Mouse (Mus musculus): ENCODE results near the gene Mcm8.

Gene Mcm8

DNA sequence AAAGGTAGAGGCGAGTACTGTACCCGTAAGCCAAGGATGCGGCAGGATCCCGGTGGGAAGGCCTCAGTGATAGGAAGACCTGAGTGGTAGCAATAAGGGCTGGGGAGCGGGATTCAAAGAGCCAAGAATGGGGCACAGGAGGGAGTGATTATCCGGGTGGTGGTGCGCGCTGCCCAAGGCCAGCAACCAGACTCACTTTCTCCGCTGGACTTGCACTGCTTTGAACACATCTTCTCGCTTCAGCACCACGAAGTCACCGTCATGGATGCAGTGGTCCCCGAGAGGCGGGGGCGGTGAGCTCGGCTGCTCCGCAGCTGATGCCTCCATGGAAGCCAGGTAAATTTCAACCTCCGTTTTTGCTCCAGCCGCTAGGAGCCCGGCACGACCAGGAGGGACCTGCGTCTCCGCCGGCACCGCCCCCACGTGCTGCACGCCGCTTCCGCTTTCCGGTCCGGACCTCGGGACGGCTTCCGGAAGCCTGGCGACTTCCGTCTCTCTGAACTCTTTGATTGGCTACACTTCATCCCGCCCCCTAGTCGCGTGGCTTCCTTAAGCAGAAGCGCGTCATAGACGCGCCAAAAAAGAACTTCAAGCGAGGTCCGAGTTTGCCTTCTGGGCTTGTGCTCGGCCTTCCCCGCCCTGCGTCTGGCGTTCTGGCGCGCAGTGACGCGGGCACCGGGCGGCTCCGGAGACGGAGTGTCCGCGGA lies at the start of gene Mcm8, which contains the start of gene Trmt6:
Mcm8 (plus strand) TSS at position 534 of the 707 bp plus-strand sequence.
Trmt6 (minus strand) TSS at position 448 of the 707 bp plus-strand sequence.
- DNase-seq (ENCODE audit: low spot score in 2 of 2) = peak; percentile 88 to 91

DNA sequence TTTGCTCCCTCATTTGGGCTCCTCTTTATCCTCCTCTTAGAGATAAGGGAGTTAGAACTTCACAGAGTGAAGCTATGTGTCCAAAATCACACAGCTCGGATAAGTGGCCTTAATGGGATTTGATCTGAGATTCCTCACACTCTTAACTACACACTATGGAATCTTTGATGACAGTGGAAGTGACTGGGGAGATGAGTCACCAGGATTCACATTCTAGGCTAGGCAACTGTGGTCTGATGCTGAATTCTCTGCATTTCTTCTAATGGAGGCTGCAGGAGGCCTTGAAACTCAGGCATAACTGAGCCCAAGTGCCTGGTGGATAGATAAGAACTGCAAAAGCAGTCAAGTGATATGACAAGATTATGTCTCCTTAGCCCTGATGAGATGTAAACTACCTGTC lies 45.1 kb upstream of the Mcm8 start:
- DNase-seq (ENCODE audit: low spot score in 2 of 2) = no peak

DNA sequence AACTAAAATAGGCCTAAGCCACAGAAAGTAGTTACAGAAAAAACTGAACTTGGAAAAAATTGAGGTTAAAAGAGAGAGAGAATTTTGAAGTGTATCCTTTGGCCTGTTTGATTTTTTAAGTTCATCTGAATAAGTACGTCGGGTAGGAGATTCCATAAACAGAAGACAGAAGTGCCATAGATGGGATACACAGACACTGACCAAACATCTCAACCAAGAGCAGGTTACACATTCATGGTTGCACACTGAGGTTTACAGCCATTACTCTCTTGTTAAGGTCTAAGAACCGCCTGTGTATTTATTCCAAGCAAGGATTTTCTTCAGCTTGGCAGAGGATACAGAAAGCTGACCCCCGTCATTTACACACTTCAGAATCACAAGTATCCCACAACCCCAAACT lies 35.0 kb upstream of the Mcm8 start, which contains the start of gene Chgb:
Chgb (plus strand) TSS at position 301 of the 400 bp plus-strand sequence.
- peak in 1 of 2 experiments; percentile 40 for DNase-seq (ENCODE audit: low spot score in 2 of 2)

DNA sequence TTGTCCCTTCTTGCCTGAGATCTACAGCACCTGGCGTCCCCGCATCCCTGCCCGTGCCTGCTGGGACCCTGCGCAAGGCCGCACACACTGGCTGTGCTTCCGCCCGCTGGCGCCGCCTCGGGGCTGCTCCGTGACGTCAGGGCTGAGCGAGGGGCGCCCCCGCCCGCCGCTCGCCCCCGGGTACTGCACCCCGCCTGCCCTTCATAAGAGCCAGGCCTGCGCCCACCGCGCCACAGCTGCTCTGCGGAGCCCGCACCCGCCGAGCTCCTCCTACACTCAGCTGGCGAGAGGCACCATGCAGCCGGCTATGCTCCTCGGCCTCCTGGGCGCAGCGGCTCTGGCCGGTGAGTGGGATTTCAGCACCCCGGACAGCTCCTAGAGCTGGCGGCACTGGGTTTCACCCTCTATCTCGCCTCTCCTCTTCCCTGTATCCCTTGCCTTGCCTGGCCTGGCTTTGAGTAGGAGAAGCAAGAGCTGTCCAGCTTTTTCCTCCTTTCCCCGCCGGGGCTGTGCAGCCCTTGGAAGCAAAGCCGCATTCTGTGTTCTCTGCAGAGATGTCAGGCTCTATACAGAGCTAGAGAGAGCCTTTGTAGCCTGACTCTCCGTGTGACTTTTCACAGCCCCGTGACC lies 34.4 kb upstream of the Mcm8 start:
- peak; percentile 84 to 88 for DNase-seq (ENCODE audit: low spot score in 2 of 2)

DNA sequence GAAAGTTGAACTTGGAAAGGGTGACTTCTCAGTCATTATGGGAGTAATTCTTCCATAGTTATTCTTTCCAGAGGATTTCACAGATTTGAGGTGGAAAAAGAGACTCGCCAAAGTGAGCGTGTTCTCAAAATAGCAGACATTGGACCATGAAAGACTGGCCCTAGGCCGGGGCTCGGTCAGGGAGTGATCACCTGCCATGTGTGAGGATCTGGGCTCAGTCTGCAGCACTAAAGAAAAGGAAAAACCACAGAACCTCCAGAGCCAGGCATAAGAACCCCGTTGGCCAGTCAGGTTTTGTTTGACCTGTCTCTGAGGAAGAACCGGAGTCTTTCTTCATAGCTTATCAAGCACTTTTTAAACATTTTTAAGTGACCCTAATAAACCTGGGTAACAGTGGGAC lies 31.9 kb upstream of the Mcm8 start:
- DNase-seq (ENCODE audit: low spot score in 2 of 2) = no peak

DNA sequence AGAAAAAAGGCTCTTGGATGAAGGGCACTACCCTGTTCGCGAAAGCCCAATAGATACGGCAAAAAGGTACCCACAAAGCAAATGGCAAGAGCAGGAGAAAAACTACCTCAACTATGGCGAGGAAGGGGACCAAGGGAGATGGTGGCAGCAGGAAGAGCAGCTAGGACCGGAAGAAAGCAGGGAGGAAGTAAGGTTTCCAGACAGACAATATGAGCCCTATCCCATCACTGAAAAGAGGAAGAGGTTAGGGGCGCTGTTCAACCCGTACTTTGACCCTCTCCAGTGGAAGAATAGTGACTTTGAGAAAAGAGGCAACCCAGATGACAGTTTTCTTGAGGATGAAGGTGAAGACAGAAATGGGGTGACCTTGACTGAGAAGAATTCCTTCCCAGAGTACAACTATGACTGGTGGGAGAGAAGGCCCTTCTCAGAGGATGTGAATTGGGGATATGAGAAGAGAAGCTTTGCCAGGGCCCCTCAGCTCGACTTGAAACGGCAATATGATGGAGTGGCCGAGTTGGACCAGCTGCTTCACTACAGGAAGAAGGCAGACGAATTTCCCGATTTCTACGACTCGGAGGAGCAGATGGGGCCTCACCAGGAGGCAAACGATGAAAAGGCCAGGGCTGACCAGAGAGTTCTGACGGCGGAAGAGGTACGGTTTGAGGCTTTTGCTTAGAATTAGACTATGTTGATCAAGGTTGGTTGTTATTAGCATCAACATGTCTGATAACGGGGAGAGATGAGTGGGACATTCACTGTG lies 22.3 kb upstream of the Mcm8 start:
- no peak for DNase-seq (ENCODE audit: low spot score in 2 of 2)

DNA sequence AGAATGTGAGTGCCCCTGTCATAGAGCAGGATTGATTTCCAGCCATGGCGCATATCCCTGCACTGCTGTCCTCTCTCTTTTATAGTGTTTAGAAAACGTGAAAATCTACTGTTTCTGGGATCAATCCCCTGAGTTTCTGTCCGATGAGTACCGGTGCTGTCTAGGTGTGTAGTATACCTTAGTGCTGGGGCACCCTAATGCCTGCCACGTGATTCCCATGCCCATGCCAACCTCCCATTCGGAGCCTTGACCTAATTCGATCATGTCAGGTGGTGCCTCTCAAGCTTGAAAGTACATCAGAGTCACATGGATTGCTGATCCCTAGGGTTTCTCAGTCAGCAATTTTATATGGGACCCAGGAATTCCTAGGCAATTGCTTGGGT lies 21.7 kb upstream of the Mcm8 start:
- no peak for DNase-seq (ENCODE audit: low spot score in 2 of 2)

DNA sequence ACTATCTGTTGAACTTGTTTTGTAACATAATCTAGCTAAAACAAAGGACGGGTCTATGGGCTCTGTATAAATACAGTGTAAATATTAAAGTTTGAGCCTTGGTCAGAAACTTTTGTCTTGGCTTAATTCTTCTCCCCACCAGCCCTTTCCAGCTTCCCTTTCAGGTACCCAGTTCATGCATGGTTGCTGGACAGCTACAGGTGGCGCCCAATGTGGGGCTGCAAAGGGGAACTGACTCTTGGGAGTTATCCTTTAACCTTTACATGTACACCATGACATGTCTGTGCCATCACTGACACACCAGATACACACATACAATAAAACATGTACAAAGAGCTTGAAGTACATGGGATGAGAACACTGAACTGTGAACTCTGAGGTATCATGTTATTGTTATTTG lies 13.0 kb upstream of the Mcm8 start:
- no peak for DNase-seq (ENCODE audit: low spot score in 2 of 2)

DNA sequence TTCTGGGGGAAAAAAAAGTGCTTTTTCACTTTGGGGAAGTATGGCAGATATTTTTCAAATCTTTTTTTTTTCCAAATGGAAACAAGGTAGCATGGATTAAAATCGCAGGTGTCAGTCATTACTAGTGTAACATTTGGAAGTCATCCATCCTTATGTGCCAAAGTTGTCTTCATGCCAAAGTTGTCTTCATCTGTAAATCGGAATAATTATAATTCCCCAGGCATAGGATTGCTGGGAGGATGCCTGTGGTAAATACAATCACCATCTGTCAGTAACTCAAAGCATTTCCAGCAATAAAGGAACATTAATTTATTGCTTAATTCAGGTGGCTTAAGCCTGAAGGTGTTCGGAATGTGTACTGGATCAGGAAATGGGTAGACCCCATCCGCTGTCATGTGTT lies 25.1 kb downstream of the Mcm8 start:
- DNase-seq (ENCODE audit: low spot score in 2 of 2) = no peak

DNA sequence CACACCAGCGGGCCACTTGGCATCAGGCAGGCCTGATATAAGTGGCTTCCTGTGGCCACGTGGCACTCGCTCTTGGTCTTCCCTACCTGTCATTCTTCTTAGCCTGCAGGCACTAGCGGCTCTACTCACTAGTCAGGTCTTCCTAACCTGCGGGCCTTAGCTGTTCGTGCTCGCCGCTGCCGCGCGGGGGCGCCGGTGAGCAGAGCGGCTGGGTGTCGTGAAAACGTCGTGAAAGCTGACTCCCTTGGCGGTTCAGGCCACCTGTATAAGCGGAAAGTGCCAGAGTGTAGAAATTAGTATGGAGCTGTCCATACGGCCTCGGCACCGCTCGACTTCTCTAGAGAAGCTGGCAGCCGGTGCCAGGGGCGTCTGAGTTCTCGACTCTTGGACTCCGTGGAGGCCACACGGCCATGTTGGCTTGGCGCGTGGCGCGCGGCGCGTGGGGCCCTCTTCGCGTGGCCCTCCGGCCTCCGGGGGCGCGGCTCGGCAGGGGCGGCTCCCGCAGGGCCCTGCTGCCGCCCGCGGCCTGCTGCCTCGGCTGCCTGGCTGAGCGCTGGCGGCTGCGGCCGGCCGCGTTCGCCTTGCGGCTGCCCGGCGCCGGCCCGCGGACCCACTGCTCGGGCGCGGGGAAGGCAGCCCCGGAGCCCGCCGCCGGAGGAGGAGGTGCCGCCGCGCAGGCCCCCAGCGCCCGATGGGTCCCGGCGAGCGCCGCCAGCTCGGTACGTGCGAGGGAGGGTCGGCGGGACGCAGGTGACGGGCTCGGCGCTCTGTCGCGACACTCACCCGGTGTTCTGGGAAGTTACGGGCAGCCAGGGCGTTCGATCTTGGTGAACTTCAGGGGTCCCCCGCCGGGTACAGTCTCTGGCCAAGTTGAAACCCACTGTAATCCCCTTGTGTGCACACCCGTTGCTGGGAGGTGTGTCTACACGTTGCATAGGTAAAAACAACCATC lies 30.7 kb downstream of the Mcm8 start, which contains the start of gene Crls1:
Crls1 (plus strand) TSS at position 260 of the 952 bp plus-strand sequence.
- peak; percentile 98 to 100 for DNase-seq (ENCODE audit: low spot score in 2 of 2)

DNA sequence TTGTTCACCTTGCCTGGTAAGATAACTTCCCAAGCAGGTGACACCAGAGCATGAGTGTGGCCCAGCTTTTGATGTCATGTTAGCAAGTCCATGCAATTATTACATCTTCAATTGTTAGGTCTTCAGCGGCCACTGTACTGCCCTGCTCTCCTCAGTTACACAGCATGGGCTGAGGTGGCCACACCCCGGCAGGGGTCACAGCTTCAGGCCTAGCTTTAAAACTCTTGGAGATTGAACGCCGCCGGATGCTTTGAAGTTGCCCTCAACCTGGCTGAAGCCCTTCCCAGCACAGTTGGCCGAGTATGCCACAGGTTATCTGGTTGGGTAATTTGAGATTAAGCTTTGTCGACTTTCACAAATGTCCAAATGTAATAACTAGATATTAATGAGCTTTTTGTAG lies 31.6 kb downstream of the Mcm8 start:
- DNase-seq (ENCODE audit: low spot score in 2 of 2) = peak in 1 of 2 experiments; percentile 7

DNA sequence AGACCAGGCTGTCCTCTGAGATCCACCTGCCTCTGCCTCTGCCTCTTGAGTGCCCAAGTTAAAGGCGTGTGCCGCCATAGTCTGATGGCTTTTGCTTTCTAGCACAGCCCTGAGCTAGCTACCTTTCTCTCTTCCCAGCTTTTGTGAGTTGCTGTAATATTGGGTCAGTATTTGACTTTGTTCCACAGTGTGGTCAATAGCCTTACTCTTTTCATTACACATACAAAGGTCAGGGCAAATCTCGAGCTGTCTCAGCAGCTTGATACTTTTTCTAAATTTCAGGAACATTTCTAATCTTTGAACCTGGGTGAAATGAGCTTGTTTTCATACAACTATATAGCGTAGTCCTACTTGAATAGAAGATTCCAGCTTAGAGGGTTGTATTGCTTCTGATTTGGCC lies 32.4 kb downstream of the Mcm8 start:
- no peak for DNase-seq (ENCODE audit: low spot score in 2 of 2)

DNA sequence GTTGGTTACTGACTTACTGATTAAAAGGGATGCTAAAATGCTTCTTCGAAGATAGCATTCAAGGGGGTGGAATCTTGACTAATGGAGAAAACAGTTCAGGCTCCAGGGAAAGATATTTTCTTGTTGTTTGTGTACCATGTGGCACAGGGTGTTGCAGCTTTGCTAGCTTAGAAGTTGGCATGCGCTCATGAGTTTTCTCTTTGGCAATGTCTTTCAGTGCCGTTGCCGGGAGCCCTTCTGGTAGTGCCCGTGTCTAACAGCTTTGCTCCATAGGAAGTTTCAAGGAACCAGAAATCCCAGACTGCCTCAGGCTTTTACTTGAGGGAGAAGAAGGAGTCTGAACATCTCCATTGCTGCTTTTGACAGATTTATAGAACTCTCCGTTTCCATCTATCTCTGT lies 33.2 kb downstream of the Mcm8 start:
- no peak for DNase-seq (ENCODE audit: low spot score in 2 of 2)

DNA sequence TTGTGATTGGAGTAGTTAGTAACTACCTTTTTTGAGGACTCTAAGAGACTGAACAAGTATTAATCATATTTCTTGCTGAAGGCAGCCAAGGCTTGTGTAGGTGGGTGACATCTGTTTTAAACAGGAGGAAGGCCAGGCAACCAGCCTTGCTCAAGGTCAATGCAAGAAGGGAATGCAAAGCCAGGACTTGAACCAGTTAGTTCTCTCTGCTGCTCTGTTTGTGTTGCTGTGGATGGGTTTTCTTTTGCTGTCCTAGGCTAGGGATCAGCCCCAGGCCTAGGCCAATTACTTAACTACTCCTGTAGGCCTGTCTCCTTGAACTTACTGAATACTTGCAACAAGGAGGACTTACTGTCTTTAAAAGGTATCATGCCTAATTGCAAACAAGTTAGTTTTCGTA lies 37.1 kb downstream of the Mcm8 start:
- peak in 1 of 2 experiments; percentile 15 for DNase-seq (ENCODE audit: low spot score in 2 of 2)

DNA sequence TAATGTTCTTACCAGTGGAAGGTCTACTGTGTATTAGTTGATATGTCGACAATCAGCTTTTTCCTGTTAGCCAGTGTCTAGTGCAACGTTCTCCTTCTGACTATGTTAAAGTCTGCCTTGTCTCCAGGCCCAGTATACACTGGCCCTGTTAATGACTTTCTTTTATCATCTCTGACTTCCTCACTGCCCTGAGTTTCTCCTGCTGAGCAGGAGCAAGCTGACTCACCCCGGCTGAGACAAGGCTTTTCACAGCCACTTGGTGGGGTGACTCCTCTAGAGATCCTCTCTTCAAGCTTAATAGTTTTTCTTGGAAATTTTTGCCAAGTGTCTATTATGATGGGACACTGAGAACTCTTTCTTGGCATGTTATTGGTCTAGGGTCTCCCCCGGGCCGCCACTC lies 40.4 kb downstream of the Mcm8 start:
- no peak for DNase-seq (ENCODE audit: low spot score in 2 of 2)

DNA sequence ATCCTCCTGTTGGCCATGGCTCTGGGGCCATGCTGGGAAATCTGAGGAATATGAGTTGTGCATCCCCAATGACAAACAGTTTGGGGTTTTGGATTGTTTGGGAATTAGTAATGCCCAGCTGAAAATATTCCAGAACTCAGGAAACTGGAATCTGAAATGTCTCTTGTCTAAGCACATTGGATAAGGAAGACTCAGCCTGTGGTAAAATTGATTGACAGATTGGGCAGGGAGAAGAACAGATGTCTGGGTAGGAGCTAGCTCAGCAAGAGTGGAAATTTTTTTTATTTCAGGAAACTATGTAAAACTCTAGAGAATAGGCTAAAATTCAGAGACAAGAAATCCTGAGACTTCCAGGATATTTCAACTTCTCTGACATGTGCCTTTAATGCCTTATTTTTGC lies 44.5 kb downstream of the Mcm8 start:
- DNase-seq (ENCODE audit: low spot score in 2 of 2) = no peak

DNA sequence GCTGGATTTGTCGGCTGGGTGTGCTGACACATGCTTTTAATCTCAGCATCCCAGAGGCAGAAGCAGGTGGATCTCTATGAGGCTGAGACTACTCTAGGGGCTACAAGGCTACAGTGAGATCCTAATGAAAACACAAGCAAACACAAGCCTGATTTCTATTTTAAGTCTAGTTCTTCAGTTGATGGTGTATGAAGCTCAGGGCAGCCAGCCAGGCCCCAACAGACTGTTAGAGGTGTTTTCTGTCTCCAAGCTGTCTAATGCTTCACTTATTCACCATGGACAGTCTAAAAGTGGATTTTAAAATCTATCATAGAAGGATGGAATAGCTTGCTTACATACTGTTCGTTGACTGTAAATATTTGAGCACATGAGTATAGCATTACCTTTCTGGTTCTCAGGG lies 45.5 kb downstream of the Mcm8 start:
- DNase-seq (ENCODE audit: low spot score in 2 of 2) = no peak

DNA sequence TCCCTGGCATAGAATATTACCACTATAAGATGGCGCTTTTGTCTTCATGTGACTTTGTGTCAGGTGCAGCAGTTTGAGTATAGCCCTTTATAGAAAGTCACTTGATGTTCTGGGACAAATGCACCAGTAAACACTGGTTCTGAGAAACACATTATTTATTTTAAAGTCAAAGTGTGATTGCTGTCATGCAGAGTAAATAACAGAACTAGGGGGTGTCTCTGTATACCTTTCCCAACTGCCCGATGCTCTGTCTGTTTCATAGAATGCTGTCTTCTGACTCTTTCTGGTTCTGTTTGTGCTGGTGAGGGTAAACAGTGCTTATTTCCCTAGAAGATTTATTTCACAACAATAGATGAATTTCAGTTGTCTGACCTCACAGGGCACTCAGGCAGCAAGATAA lies 47.4 kb downstream of the Mcm8 start:
- DNase-seq (ENCODE audit: low spot score in 2 of 2) = no peak

DNA sequence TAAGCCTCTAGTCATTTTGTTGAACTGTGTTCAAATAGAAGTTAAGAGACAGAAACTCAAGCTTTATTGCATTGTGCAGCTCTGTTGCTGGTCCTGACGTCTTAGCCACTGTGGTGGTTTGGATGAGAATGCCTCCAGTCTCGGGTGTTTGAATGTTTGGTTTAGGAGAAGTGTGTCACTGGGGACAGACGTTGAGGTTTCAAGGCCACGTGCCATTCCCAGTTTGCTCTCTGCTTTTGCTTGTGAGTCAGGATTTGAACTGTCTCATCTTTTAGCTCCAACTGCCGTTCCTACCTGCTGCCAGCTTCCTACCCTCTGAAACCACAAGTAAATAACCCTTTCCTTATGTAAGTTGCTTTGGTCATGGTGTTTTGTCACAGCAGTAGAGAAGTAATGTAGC lies 51.6 kb downstream of the Mcm8 start:
- no peak for DNase-seq (ENCODE audit: low spot score in 2 of 2)

DNA sequence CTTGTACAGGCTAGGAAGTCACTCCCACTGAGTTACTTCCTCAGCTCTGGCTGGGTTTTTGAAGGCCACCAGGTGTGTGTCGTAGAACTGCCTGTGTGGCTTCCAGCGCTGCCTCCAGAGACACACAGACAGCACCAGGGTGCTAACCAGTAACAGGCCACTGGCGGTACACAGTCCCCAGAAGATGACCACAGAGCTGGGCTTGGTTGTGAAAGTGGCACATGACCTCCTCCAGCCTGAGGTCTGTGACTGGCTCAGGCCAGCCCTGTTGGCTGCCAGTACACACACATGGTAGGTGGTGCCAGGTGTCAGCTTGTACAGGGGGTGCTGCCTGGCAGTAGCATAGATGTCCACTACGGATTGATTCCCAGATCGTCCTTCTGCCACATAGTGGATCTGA lies 53.7 kb downstream of the Mcm8 start:
- DNase-seq (ENCODE audit: low spot score in 2 of 2) = no peak

DNA sequence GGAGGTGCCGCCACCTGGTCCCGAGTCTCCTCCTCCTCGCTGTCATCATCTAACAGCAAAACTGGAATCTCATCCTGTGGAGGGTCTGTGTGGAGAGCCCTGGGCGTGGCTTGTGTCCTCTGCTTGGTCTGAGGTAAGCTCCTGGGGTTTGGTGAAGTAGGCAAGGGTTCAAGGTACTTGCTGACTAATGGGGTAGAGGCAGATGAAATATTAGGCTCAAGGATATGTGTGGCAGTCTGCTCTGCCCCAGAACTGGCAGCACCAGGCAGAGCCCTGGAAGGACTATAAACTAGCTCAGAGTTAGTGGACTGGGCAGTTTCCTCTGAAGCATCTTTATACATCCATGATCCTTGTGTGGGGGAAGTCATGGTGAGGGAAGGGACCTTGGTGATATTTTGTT lies 54.3 kb downstream of the Mcm8 start:
- no peak for DNase-seq (ENCODE audit: low spot score in 2 of 2)

DNA sequence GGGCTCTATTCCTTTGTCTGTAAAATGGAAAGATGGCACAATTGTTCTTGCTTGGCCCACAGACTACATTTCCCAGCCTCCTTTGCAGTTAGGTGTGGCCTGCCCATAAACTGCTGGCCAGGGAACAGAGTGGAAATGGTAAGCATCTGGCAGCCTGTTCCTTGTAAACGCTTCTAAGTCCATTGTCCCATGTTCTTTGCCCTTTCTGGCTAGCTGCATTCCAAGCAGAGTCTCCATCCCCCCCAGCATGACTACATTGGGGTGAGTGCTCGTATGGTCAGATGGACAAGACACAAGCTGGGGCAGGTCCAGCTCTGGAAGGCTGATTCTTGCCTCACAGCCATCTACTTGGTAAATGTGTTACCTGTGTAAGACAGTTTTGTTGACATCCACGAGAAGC lies 55.7 kb downstream of the Mcm8 start:
- DNase-seq (ENCODE audit: low spot score in 2 of 2) = no peak
